Mouse (Mus musculus) forebrain, embryonic 14.5 days (tissue): ENCODE results near the gene Oscar. TPM values are rescaled to one million over a fixed set of nuclear protein-coding genes. Genes with fewer than 3 reads are reported as not detected.

Experiments
- ATAC-seq: fragments of 200-750 bp; cut with Nextera tagmentation; 2 replicates; pipeline ENCODE4 v1.8.0; 2017; ENCODE audit warnings: mild to moderate bottlenecking, moderate library complexity
- DNase-seq: peaks from one replicate; pipeline ENCODE4 v3.0.0-alpha.2; 2015; ENCODE audit warnings: low spot score
- H3K27ac ChIP-seq: fragments of 300-500 bp; sonication (generic); 2 replicates; pipeline ENCODE4 v1.5.1; 2014; ENCODE audit warnings: low read depth, mild to moderate bottlenecking, control low read depth, low read length, moderate library complexity
- H3K27me3 ChIP-seq: fragments of 300-500 bp; sonication (generic); replicated peaks from 2 replicates; pipeline ENCODE4 v1.6.1; 2014; ENCODE audit warnings: low read length, control low read depth, mixed read lengths; ENCODE audit not compliant: control insufficient read depth, insufficient read depth
- H3K36me3 ChIP-seq: fragments of 300-500 bp; sonication (generic); 2 replicates; pipeline ENCODE4 v1.6.1; 2014; ENCODE audit warnings: low read length, control low read depth; ENCODE audit not compliant: control insufficient read depth, insufficient read depth
- H3K4me1 ChIP-seq: fragments of 300-500 bp; sonication (generic); 2 replicates; pipeline ENCODE4 v1.6.1; 2014; ENCODE audit warnings: antibody characterized with exemption, low read length, control low read depth; ENCODE audit not compliant: control insufficient read depth, insufficient read depth
- H3K4me2 ChIP-seq: fragments of 300-500 bp; sonication (generic); 2 replicates; pipeline ENCODE4 v1.6.1; 2014; ENCODE audit warnings: mild to moderate bottlenecking, control low read depth, low read length
- H3K4me3 ChIP-seq: fragments of 300-500 bp; sonication (generic); 2 replicates; pipeline ENCODE4 v1.5.1; 2014; ENCODE audit warnings: low read depth, low read length, control low read depth
- H3K9ac ChIP-seq: fragments of 300-500 bp; sonication (generic); 2 replicates; pipeline ENCODE4 v1.6.1; 2014; ENCODE audit warnings: mild to moderate bottlenecking, low read length, control low read depth, moderate library complexity
- H3K9me3 ChIP-seq: fragments of 300-500 bp; sonication (generic); replicated peaks from 2 replicates; pipeline ENCODE4 v1.6.1; 2016; ENCODE audit warnings: low read length, control low read depth, mixed read lengths; ENCODE audit not compliant: control insufficient read depth
- WGBS: fragments of 180-500 bp; shearing (Covaris S2); extraction: QIAGEN DNeasy Blood & Tissue Kit; methylation state at CpG from one replicate; pipeline ENCODE4 v1.1.7; 2014; 5-methylcytosine and 5-hydroxymethylcytosine counted together
- polyA plus RNA-seq: library from polyadenylated mRNA; unstranded; fragments of >200 nt; fragmentation: Nextera tagmentation; extraction: Ambion mirVana; gene quantifications from 2 replicates; pipeline ENCODE4 v1.2.1, GENCODE M21; 2014

The Oscar gene
- polyA plus RNA-seq, 1 experiment from 2014 or later = 0.13 TPM

DNA sequence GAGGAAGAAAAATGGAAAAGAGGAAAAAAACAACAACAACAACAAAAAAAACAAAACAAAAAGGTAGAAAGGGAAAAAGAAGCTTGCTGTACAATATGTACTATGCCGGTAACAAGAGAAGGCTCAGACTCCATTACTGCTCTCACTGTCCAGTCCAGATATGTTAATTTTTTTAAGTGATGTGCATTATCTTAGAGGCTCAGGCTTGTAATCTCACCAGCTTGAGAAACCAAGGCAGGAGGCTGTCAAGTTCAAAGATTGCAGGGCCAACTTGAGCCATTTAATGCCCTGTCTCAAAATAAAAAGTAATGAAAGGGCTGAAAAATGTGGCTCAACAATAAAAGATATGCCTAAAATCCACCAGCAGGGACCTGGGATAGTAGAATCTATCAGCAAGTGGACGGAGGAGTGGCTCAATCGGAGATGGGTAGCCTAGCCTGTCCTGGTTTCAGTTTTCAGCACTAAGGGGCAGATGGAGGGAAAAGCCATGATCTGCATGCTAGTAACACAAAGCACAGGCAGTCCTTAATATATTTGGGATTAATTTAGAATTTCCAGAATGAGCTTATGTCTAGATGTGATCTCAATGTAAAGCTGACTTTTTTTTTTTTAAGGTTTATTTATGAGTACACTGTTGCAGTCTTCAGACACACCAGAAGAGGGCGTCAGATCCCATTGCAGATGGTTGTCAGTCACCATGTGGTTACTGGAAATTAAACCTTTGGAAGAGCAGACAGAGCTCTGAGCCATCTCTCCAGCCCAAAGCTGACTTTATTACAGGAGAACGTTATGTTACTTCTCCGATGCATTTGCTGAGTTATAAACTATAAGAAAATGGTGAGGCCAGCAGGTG, 658 bp upstream of the Oscar start:
- Histone ChIP-seq H3K36me3 (peaks cover 20% of the 10 kb centered on the region), H3K27ac (no peak overlapping the region), H3K4me2 (no peak overlapping the region; the same call in 1 of the 2 replicates), H3K4me1 (peaks cover 5% of the 10 kb centered on the region), H3K4me3 (peak overlapping the region; percentile 61), H3K9ac (no peak overlapping the region), H3K27me3 (no peaks in the 10 kb centered on the region), H3K9me3 (no peaks in the 10 kb centered on the region)
- ATAC-seq (peak; percentile 40), DNase-seq (no peak)
- WGBS = 45% methylated on average over 6 of the region's 6 CpGs

DNA sequence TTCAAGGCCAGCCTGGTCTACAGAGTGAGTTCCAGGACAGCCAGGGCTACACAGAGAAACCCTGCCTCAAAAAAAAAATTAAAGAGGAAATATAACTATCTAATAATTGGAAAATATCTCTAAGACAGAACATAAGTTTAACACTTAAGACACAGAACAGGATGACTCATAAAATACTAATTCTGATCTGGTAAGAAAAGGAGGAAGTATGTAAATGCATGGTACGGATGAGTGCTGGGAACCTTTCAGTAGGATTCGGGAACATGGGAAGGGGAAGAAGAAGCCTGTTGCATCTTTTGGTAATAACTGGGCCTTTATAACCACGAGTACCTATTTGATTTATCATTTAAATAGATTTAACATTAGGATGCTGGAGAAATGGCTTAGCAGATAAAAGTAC, 1.9 kb downstream of the Oscar start:
- Histone ChIP-seq H3K27ac (no peak overlapping the region), H3K4me2 (no peak overlapping the region), H3K36me3 (no peaks in the 10 kb centered on the region), H3K9me3 (no peaks in the 10 kb centered on the region), H3K4me3 (no peak overlapping the region), H3K27me3 (no peaks in the 10 kb centered on the region), H3K9ac (no peak overlapping the region), H3K4me1 (peaks cover 5% of the 10 kb centered on the region)
- no peak for ATAC-seq
- 86% methylated on average over 3 of the region's 3 CpGs for WGBS
- no peak for DNase-seq

DNA sequence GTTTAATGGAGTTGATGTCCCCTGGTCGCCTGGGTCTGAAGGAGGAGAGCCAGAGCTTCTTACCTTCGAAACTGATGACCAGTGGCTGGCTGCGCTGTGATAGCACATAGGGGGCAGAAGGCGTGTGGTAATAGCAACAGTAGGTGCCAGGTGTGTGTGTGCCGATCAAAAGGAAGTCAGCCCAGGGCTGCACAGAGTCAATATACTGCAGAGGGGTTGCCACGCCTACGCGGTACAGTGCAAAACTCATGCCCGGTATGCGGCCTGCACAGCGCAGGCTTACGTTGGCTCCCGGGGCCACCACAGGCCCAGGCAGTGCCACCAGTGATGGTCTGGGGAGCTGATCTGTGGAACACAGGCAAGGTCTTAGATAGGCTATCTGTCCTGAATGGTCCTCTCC, 5.0 kb downstream of the Oscar start:
- no peaks in the 10 kb centered on the region for H3K4me1 ChIP-seq
- no peak overlapping the region for H3K9ac ChIP-seq
- 90% methylated on average over 13 of the region's 13 CpGs for WGBS
- no peak overlapping the region for H3K4me3 ChIP-seq
- H3K27ac ChIP-seq = no peak overlapping the region
- DNase-seq = no peak
- no peaks in the 10 kb centered on the region for H3K27me3 ChIP-seq
- no peak for ATAC-seq
- H3K4me2 ChIP-seq = no peak overlapping the region
- H3K36me3 ChIP-seq = no peaks in the 10 kb centered on the region
- H3K9me3 ChIP-seq = no peaks in the 10 kb centered on the region

GRCm38 (mm10) chr7:3610437-3610836, 5.5 kb downstream of the Oscar start:
- Histone ChIP-seq H3K4me1 (no peaks in the 10 kb centered on the region), H3K9ac (no peak overlapping the region), H3K27me3 (no peaks in the 10 kb centered on the region), H3K4me2 (no peak overlapping the region), H3K27ac (no peak overlapping the region), H3K36me3 (no peaks in the 10 kb centered on the region), H3K4me3 (no peak overlapping the region), H3K9me3 (no peaks in the 10 kb centered on the region)
- ATAC-seq (no peak), DNase-seq (no peak)
- 94% methylated on average over 3 of the region's 3 CpGs for WGBS

GRCm38 (mm10) chr7:3609082-3609481, 6.9 kb downstream of the Oscar start:
- Histone ChIP-seq H3K27ac (no peak overlapping the region), H3K4me3 (no peak overlapping the region), H3K4me1 (no peaks in the 10 kb centered on the region), H3K4me2 (no peak overlapping the region), H3K36me3 (no peaks in the 10 kb centered on the region), H3K9me3 (no peaks in the 10 kb centered on the region), H3K9ac (no peak overlapping the region), H3K27me3 (no peaks in the 10 kb centered on the region)
- no peak for DNase-seq
- 71% methylated on average over 3 of the region's 3 CpGs for WGBS
- no peak for ATAC-seq

DNA sequence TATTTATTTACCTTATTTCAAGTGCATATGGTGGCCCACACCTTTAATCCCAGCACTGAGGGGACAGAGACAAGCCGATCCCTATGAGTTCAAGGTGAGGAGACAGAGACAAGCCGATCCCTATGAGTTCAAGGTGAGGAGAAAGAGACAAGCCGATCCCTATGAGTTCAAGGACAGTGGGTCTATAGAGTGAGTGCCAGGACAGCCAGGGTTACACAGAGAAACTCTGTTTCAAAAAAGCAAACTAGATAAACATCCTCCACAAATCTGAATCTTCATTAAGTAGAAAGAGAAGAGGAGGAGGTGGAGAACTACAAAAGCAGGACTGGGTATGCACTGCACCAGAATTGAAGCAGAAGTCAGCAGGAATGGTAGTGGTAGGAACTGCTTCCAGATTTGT, 7.3 kb downstream of the Oscar start:
- DNase-seq = no peak
- H3K27ac ChIP-seq = no peak overlapping the region
- H3K9ac ChIP-seq = no peak overlapping the region
- H3K4me1 ChIP-seq = no peaks in the 10 kb centered on the region
- H3K4me3 ChIP-seq = no peak overlapping the region
- no peaks in the 10 kb centered on the region for H3K27me3 ChIP-seq
- no peak overlapping the region for H3K4me2 ChIP-seq
- 94% methylated on average over 3 of the region's 3 CpGs for WGBS
- H3K36me3 ChIP-seq = no peaks in the 10 kb centered on the region
- no peak for ATAC-seq
- H3K9me3 ChIP-seq = no peaks in the 10 kb centered on the region

- no peak overlapping the region for H3K4me2 ChIP-seq
- no peaks in the 10 kb centered on the region for H3K36me3 ChIP-seq
- 87% methylated on average over 6 of the region's 6 CpGs for WGBS
- no peaks in the 10 kb centered on the region for H3K4me1 ChIP-seq
- DNase-seq = no peak
- ATAC-seq = no peak
- no peak overlapping the region for H3K27ac ChIP-seq
- H3K9ac ChIP-seq = no peak overlapping the region
- no peaks in the 10 kb centered on the region for H3K27me3 ChIP-seq
- no peaks in the 10 kb centered on the region for H3K9me3 ChIP-seq
- no peak overlapping the region for H3K4me3 ChIP-seq
Observed at GRCm38 (mm10) chr7:3607391-3607790, 8.6 kb downstream of the Oscar start.

GRCm38 (mm10) chr7:3606798-3607197, 9.2 kb downstream of the Oscar start:
- no peak for ATAC-seq
- peak; percentile 24 for DNase-seq

GRCm38 (mm10) chr7:3601119-3601518, 14.8 kb downstream of the Oscar start:
- Histone ChIP-seq H3K27me3 (no peaks in the 10 kb centered on the region), H3K4me3 (no peak overlapping the region), H3K4me1 (no peaks in the 10 kb centered on the region), H3K27ac (no peak overlapping the region), H3K4me2 (no peak overlapping the region), H3K36me3 (no peaks in the 10 kb centered on the region), H3K9me3 (no peaks in the 10 kb centered on the region), H3K9ac (no peak overlapping the region)
- WGBS = 14% methylated on average over 4 of the region's 4 CpGs
- ATAC-seq (peak; percentile 20; the same call in 1 of the 2 replicates), DNase-seq (peak; percentile 89)

More at GRCm38 (mm10) chr7:3606798-3607197, 9.2 kb downstream of the Oscar start:
- 33% methylated on average over 2 of the region's 2 CpGs for WGBS
- Histone ChIP-seq H3K9me3 (no peaks in the 10 kb centered on the region), H3K27ac (no peak overlapping the region), H3K27me3 (no peaks in the 10 kb centered on the region), H3K4me3 (no peak overlapping the region), H3K4me2 (no peak overlapping the region), H3K9ac (no peak overlapping the region), H3K36me3 (no peaks in the 10 kb centered on the region), H3K4me1 (no peaks in the 10 kb centered on the region)
